Mouse (Mus musculus) forebrain, embryonic 10.5 days (tissue): ENCODE data around the gene Shroom3. TPM values are rescaled to one million over a fixed set of nuclear protein-coding genes. Genes with fewer than 3 reads are reported as not detected.
A peak's percentile ranks its signal among the peaks of the same experiment; 100 is the strongest.

ENCODE experiments used
- DNase-seq: peaks from one replicate; pipeline ENCODE4 v3.0.0-alpha.2; 2017; ENCODE audit warnings: low spot score; ENCODE audit errors: extremely low spot score
- H3K27ac ChIP-seq: fragments of 300-500 bp; sonication (generic); 2 replicates; pipeline ENCODE4 v1.5.1; 2016; ENCODE audit warnings: mild to moderate bottlenecking
- H3K27me3 ChIP-seq: fragments of 300-500 bp; sonication (generic); 2 replicates; pipeline ENCODE4 v1.6.1; 2016; ENCODE audit warnings: mild to moderate bottlenecking; ENCODE audit not compliant: poor library complexity, severe bottlenecking
- H3K36me3 ChIP-seq: fragments of 300-500 bp; sonication (generic); replicated peaks from 2 replicates; pipeline ENCODE4 v1.6.1; 2016; ENCODE audit warnings: mild to moderate bottlenecking, moderate library complexity
- H3K4me1 ChIP-seq: fragments of 300-500 bp; sonication (generic); 2 replicates; pipeline ENCODE4 v1.6.1; 2016
- H3K4me3 ChIP-seq: fragments of 300-500 bp; sonication (generic); 2 replicates; pipeline ENCODE4 v1.5.1; 2016; ENCODE audit warnings: mild to moderate bottlenecking, moderate library complexity
- H3K9me3 ChIP-seq: fragments of 300-500 bp; sonication (generic); 2 replicates; pipeline ENCODE4 v1.6.1; 2016; ENCODE audit warnings: mild to moderate bottlenecking, moderate library complexity
- WGBS: fragments of 180-500 bp; shearing (Covaris S2); methylation state at CpG from one replicate; pipeline ENCODE4 v1.1.7; 2016; 5-methylcytosine and 5-hydroxymethylcytosine counted together
- polyA plus RNA-seq: library from polyadenylated mRNA; unstranded; fragments of >200 nt; fragmentation: Nextera tagmentation; extraction: Ambion mirVana; gene quantifications from 2 replicates; pipeline ENCODE4 v1.2.1, GENCODE M21; 2016

Gene Shroom3
- polyA plus RNA-seq, 1 experiment from 2014 or later, result 8.1 TPM

DNA sequence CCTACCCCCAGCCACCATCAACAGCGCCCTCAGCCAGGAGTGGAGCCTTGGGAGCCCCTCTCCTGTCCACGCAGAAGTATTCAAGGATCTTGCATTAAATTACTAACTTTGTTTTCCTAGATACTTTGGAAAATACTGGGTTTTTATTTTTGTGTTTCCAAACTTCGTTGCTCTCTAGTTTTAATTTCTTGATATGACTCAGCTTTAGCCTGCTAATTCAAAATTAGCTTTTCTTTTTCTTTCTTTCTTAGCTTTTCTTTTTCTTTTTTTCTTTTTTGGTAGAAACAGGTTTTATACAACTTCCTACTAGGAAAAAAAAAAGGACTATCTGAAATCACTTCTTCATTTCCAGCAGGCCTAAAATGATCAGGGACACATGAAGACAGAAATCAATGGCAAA, 284.7 kb downstream of the Shroom3 start:
- WGBS, result 89% methylated on average over 3 of the region's 3 CpGs
- H3K4me1 ChIP-seq, result no peaks in the 10 kb centered on the region
- no peak overlapping the region for H3K4me3 ChIP-seq
- peaks cover 53% of the 10 kb centered on the region for H3K36me3 ChIP-seq
- H3K27me3 ChIP-seq, result no peaks in the 10 kb centered on the region
- no peak overlapping the region for H3K27ac ChIP-seq
- no peaks in the 10 kb centered on the region for H3K9me3 ChIP-seq
- DNase-seq, result no peak

DNA sequence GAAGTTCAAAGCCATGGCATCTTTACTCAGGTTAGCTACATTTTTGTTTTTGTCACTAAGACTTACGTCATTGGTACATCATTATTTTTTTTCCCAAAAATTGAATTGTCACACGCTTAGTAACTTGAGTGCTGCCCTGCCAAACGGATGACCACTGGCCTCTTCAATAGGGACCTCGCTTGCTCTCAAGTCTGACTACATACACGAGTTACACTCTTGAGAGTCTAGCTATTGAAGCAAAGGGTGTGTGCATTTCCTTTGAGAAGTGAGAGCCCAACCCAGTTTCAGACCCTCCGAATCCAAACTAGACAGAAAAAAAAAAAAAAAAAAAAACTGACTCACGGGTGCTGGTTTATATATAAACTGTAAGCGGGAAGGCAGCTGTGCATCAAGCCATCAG, 286.2 kb downstream of the Shroom3 start:
- Histone ChIP-seq H3K27ac (no peak overlapping the region), H3K9me3 (no peaks in the 10 kb centered on the region), H3K27me3 (no peaks in the 10 kb centered on the region), H3K4me3 (no peak overlapping the region), H3K4me1 (no peaks in the 10 kb centered on the region), H3K36me3 (peaks cover 39% of the 10 kb centered on the region)
- no peak for DNase-seq
- 88% methylated on average over 8 of the region's 8 CpGs for WGBS

DNA sequence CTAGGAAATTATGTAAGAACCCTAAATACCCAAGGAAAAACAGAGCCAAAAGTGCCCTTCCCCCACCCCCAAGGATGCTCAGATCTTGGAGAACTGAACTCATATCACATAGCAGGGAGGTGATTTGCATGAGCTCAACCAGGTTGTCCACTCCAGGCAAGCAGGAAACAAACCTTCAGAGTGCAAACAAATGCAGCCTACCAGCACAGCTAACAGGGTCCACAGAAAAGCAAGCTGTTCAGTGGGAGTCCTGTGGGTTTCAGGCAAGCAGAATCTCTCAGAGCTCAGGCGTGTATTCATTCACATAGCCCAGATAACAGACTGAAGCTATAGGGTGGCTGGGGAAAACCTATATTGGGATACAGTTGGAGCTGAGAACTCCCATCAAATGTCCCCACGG, 286.7 kb downstream of the Shroom3 start:
- Histone ChIP-seq H3K27me3 (no peaks in the 10 kb centered on the region), H3K36me3 (peaks cover 34% of the 10 kb centered on the region), H3K27ac (no peak overlapping the region), H3K9me3 (no peaks in the 10 kb centered on the region), H3K4me3 (no peak overlapping the region), H3K4me1 (no peaks in the 10 kb centered on the region)
- 82% methylated on average over 2 of the region's 2 CpGs for WGBS
- DNase-seq, result no peak

DNA sequence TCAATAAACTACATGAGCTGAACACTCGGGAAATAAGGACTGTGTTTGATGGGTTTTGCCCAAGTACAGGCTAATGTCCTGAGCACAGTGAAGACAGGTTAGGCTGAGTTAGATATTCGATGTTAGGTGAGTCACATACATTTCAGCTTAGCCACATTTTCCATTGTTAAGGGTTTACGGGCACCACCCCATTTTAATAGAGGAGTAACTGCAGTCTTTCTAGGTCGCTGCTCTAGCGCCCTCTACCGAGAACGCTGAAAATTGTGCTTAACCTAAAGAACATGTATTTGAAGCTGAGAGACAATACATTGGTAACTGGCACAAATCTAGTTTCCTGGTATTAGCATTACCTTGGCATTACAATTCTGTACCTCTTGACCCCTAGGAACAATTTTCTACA, 287.2 kb downstream of the Shroom3 start:
- DNase-seq, result no peak
- Histone ChIP-seq H3K27me3 (no peaks in the 10 kb centered on the region), H3K27ac (no peak overlapping the region), H3K4me3 (no peak overlapping the region), H3K4me1 (no peaks in the 10 kb centered on the region), H3K9me3 (no peaks in the 10 kb centered on the region), H3K36me3 (peaks cover 29% of the 10 kb centered on the region)
- 37% methylated on average over 7 of the region's 7 CpGs for WGBS

DNA sequence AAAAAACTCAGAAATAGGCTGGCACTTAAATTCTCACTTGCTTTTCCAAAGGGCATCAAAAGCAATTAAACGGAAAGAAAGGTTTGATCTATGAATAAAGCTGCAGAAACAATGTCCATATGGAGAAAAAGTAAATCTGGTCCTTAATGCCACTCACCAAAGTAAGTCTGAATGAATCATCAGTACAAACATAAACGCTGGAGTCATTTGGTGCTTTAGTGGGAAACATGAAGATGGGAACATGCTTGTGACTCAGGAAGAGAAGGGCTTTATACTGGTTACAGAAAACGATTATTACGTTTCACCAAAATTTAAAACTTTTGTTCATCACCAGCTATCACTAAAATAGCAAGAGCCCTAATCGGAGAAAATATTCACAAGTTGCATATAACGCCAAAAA, 297.2 kb downstream of the Shroom3 start:
- DNase-seq, result no peak
- Histone ChIP-seq H3K4me1 (peaks cover 4% of the 10 kb centered on the region; the same call in 1 of the 2 replicates), H3K27ac (no peak overlapping the region), H3K4me3 (no peak overlapping the region), H3K36me3 (no peaks in the 10 kb centered on the region), H3K9me3 (no peaks in the 10 kb centered on the region), H3K27me3 (no peaks in the 10 kb centered on the region)
- WGBS, result 90% methylated on average over 6 of the region's 6 CpGs

DNA sequence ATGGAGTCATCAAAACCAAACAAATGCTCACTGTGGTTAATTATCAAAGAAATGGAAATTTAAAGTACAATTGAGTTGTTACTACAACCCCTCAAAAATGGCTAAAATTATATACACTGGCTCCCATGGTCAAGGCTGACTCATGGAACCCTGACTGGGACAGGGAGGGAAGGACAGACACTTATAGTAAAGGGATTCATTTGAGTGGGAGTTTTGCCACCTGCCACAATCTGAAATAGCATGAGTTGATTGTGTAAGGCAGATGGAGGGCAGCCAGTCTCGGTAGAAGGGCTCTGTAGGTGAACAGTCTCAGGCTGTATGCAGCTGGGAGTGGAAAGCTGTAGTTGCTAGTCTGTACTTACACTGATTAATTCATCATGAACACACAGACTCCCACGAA, 297.6 kb downstream of the Shroom3 start:
- WGBS, result 87% methylated on average over 2 of the region's 2 CpGs
- Histone ChIP-seq H3K4me3 (no peak overlapping the region), H3K9me3 (no peaks in the 10 kb centered on the region)

DNA sequence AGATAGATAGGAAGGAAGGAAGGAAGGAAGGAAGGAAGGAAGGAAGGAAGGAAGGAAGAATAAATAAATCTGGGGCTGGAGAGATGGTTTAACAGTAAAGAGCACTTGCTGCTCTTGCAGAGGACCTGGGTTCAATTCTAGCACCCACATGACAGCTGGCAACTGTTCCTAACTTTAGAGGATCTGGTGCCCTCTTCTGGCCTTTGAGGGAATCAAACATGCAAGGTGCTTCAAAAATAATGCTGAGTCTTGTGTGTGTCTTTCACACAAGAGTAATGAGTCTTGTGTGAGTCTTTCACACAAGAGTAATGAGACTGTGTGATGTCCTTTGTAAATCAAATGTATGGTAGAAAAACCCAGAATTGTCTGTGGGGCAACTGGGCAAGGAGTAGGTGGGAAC, 299.4 kb downstream of the Shroom3 start:
- H3K4me3 ChIP-seq, result no peak overlapping the region
- no peak for DNase-seq

More for the DNA sequence above, 297.6 kb downstream of the Shroom3 start:
- Histone ChIP-seq H3K27me3 (no peaks in the 10 kb centered on the region), H3K4me1 (peaks cover 4% of the 10 kb centered on the region; the same call in 1 of the 2 replicates), H3K27ac (no peak overlapping the region), H3K36me3 (no peaks in the 10 kb centered on the region)
- no peak for DNase-seq

DNA sequence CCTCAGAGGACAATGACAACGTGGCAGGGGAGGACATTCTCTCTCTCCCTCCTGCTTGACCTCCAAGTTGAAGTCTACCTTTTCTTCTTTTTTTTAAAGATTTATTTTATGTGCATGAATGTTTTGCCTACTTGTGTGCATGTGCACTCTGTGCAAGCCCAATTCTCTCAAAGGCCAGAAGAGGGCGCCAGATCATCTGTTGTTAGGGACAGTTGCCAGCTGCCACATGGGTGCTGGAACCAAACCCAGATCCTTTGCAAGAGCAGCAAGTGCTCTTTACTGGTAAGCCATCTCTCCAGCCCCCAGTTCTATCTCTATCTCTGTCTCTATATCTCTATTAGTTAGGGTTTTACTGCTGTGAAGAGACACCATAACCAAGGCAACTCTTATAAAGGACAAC, 300.7 kb downstream of the Shroom3 start:
- H3K27me3 ChIP-seq, result no peaks in the 10 kb centered on the region
- H3K27ac ChIP-seq, result no peak overlapping the region
- H3K4me3 ChIP-seq, result no peak overlapping the region
- H3K36me3 ChIP-seq, result no peaks in the 10 kb centered on the region
- WGBS, result 29% methylated on average over 2 of the region's 2 CpGs
- no peaks in the 10 kb centered on the region for H3K9me3 ChIP-seq
- no peak for DNase-seq
- peaks cover 16% of the 10 kb centered on the region for H3K4me1 ChIP-seq

More for the DNA sequence above, 299.4 kb downstream of the Shroom3 start:
- Histone ChIP-seq H3K27ac (no peak overlapping the region), H3K27me3 (no peaks in the 10 kb centered on the region), H3K9me3 (no peaks in the 10 kb centered on the region), H3K36me3 (no peaks in the 10 kb centered on the region), H3K4me1 (peaks cover 4% of the 10 kb centered on the region; the same call in 1 of the 2 replicates)

DNA sequence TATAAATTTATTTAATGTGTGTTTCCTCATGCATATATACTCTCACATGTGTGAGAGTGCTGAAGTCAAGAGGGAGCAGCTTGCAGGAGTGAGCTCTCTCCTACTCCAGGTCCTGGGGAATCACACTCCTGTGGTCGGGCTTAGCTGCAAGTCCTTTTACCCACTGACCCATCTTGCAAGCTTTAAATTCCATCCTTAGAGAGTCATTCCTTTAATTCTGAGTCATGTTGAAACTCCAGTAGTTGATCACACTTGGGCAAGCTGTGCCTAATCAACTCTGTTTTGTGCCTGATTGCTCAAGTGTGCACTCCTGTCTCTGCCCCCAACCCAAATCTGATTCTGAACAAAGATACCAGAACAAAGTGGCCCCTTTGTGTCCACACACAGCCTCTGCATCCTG, 301.5 kb downstream of the Shroom3 start:
- Histone ChIP-seq H3K27ac (no peak overlapping the region), H3K36me3 (no peaks in the 10 kb centered on the region), H3K9me3 (no peaks in the 10 kb centered on the region), H3K27me3 (no peaks in the 10 kb centered on the region), H3K4me3 (no peak overlapping the region), H3K4me1 (peaks cover 21% of the 10 kb centered on the region)
- DNase-seq, result no peak
- 31% methylated on average over 1 of the region's 1 CpGs for WGBS

DNA sequence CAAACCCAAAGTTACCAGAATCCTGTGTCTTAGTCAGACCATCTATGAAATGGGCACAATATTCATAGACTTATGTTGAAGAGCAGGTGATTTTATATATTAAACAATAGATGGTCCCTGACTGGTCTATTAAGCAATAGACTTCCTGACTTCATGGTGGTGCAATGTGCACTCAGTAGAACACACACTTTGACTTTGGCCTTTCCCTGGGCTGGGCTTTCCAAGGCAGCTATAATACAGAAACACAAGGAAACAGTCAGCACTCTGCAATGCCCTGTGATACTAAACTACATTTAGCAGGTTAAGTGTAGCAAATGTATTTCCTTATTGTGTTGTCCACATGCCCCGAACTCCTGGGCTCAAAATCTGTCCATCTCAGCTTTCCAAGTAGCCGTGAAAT, 302.2 kb downstream of the Shroom3 start:
- WGBS, result 96% methylated on average over 2 of the region's 2 CpGs
- Histone ChIP-seq H3K4me1 (peaks cover 21% of the 10 kb centered on the region), H3K27ac (no peak overlapping the region), H3K9me3 (no peaks in the 10 kb centered on the region), H3K4me3 (no peak overlapping the region), H3K36me3 (no peaks in the 10 kb centered on the region), H3K27me3 (no peaks in the 10 kb centered on the region)
- DNase-seq, result no peak

DNA sequence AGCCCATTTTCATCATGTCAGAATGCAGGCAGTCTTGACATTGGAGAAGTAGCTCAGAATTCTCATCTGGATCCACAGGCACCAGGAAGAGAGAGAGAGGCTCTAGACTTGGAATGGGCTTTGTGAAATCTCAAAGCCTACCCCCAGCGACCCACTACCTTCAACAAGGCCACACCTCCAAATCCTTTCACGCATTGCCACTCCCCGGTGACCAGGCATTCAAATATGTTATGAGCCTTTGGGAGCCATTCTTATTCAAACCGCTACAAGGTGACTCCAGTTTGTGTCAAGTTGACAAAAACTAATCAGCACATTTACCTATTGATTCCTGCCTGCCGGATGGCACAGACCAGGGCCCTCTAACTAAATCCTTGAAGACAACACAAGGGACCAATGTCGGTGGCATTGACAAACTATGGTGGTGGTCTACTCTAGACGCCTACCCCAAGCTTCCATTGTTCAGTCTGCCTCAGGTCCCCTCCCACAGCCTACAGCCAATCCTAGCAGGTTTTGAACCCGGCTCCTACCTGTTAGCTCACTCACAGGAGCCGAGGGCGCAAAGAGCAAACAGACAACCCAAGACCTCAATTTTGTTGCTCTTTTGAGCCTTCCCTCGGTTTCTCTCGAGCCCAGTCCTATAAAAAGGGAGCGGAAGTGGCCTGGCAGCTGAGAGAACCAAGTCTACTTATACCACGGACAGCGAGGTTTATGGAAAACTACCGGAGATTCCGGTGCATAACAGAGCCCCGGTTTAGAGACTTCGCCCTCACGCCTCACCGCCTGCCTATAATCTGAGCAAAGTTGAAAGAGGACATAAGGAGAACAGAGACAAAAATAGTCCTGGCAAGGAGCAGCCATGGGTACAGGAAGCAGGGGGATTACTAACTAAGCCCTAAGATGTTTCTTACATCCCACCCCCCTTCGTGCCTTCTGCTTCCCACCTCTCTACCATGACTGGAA, 303.7 kb downstream of the Shroom3 start:
- Histone ChIP-seq H3K4me3 (no peak overlapping the region), H3K36me3 (no peaks in the 10 kb centered on the region), H3K4me1 (peaks cover 21% of the 10 kb centered on the region), H3K27me3 (no peaks in the 10 kb centered on the region), H3K9me3 (no peaks in the 10 kb centered on the region), H3K27ac (no peak overlapping the region)
- WGBS, result 91% methylated on average over 22 of the region's 22 CpGs
- DNase-seq, result no peak

DNA sequence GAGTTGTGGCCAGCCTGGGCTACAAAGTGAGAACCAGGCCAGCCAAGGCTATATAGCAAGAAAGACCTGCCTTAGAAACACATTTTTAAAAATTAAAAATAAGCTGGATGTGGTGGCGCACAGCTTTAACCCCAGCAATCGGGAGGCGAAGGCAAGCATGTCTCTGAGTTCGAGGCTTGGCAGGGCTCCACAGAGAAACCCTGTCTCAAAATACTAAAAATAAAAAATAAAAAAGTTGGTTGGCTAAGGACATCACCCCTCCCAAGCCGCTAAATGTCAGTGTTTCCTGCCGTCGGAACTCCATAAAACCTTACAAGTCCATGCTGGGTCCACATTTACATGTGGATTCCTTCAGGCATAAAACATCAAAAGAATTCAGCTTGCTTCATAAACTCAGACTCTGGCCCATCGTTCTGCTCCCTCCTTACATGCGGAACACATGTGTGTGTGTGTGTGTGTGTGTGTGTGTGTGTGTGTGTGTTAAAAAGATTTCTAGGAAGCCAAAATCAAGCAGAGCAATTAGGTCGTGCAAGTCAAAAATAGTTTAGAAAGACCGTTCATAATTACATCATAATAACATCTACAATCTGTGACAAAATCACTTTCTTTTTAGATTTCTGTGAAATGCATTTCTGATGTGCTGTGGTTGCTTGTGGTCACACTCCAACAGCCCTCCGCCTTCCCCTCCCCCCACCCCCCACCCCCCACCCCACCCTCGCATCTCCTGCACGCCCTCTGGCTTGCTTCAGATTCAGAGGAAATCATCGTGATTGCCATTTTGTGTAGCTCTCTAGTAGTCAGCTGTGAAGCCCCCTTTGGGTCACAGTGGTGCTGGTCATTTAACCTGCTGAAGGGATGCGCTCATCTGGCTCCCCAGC, 304.9 kb downstream of the Shroom3 start:
- Histone ChIP-seq H3K27me3 (no peaks in the 10 kb centered on the region), H3K4me1 (peaks cover 21% of the 10 kb centered on the region), H3K9me3 (no peaks in the 10 kb centered on the region), H3K4me3 (peak overlapping the region; percentile 0; the same call in 1 of the 2 replicates), H3K36me3 (no peaks in the 10 kb centered on the region), H3K27ac (peak overlapping the region; percentile 79)
- DNase-seq, result no peak
- WGBS, result 67% methylated on average over 16 of the region's 16 CpGs
